Mouse (Mus musculus): ENCODE data around the gene Gxylt1.
A peak's percentile ranks its signal among the peaks of the same experiment; 100 is the strongest.
"Not testable (repeated sequence)": the region's sequence is repeated elsewhere in the genome, so short reads cannot be mapped to it uniquely, and the experiment has no call there.

The Gxylt1 gene

GRCm38 (mm10) chr15:93262274-93262673 is 12.7 kb downstream of the Gxylt1 start:
- DNase-seq: no peak

- DNase-seq: no peak
These were observed 15.0 kb downstream of the Gxylt1 start for GRCm38 (mm10) chr15:93259933-93260332.

GRCm38 (mm10) chr15:93255295-93255694 is 19.7 kb downstream of the Gxylt1 start:
- DNase-seq: peak; percentile 41

GRCm38 (mm10) chr15:93253172-93253571 is 21.8 kb downstream of the Gxylt1 start:
- DNase-seq: no peak

GRCm38 (mm10) chr15:93252396-93252795 is 22.6 kb downstream of the Gxylt1 start:
- DNase-seq: no peak

DNA sequence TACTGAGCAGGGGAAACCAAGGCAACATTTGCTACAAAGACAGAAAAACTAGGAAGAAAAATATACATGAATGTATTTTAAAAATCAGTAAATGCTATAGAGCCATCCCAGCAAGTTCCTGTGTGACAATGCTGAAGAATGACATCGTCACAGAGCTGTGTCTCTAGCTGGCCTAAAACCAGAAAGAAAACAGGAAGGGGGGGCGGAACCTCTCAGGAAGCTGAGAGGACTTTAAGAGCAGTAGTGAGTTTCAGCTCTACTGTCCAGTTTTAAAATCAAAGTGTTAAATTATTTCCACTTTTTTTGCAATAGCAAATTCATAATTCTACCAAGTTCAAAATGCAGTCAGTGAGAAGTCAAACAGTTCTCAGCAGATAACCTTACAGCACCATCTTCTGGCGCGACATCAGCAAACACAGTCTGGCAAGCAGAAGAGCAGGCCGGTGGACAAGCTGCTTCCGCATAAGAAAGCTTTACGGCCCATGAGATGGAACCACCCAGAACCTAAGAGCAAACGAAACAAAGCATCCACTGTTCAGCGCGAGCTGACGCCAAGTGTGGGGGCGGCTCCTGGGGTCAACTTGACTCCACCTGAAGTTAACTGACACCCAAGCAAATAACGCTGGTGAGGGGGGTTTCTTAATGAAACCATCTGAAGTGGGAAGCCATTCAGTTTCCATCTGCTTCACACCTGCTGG is 23.3 kb downstream of the Gxylt1 start:
- DNase-seq: peak; percentile 42

- DNase-seq: no peak
These were observed 31.8 kb downstream of the Gxylt1 start for GRCm38 (mm10) chr15:93243202-93243601.

GRCm38 (mm10) chr15:93236456-93236855 is 38.5 kb downstream of the Gxylt1 start:
- not testable (repeated sequence) for DNase-seq

- DNase-seq: no peak
These were observed 46.0 kb downstream of the Gxylt1 start for GRCm38 (mm10) chr15:93229028-93229427.

DNA sequence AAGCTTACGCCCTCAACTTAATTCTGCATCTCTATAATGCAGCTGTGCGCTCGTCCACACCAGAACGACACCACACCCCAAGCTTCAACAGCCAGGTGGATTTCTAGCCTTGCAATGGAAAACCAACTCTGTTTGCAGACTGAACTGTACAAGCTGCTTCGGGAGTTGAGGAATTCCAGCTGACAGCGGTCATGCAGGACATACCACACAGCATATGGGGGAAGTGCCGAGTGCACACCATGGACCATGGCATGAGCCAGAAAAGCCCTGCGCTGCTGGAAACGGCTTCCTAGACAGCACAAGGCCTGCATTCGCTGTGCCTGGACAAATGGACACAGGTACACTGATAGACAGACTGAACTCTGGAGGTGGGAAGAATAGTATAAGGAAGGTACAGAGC is 46.6 kb downstream of the Gxylt1 start:
- DNase-seq: no peak

GRCm38 (mm10) chr15:93227764-93228079 is 47.3 kb downstream of the Gxylt1 start:
- peak; percentile 76 for DNase-seq

DNA sequence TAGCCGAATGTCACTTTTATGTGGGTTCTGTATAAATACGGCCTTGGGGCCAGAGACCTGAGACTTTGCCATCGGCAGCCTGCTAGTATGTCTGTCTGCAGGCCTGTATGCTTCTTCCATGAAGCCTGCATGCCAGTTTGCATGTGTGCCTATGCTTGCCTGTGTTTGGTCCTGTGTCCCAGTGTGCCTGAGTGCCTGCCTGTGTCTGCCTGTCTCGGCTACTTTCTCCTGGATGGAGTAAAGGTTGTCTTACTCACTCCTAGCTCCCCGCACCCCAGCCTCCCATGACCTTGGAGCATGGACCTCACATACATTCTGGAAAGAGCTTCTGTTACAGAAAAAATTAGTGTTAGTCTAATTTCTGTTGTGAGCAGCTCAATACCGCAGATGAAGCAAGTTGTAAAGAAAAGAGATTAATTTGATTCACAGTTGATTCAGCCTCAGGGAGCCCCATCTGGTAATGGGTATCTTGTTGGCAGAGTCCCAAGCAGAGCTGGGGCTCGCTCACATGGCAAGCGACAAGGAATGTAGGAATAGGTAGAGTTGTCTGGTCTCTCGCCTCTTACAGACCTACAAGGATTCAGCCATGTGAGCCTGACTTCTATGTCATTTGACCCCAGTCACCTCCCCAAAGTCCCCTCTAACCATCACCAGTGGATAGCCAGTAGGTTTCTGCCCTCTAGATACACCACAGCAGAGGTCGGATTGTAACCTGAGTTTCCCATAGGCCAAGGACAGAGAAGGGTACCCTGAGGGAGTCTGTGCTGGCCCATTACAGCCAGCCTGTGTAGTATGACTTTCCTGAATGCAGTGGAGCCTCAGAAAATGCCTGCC is 47.8 kb downstream of the Gxylt1 start:
- no peak for DNase-seq

- DNase-seq: peak; percentile 34
These were observed 52.5 kb downstream of the Gxylt1 start for GRCm38 (mm10) chr15:93222475-93222874.

DNA sequence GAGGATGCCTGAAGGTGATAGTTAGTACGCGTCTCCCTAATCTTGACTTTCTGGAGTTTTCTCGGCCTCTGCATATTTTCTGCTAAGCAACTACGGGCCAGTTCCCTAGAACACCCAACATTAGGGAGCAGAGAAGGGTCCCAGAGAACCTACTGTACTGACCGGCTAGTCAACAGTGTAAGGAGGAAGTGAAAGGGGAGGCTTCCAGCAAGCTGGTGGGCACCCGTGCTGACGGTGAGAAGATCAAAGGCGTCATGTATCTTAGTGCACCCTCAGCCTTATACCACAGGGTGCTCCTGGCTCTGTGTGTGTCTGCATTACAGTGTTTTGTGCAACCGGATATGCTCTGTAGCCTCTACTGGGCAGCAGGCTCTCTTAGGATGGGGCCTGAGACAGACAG is 62.4 kb downstream of the Gxylt1 start:
- DNase-seq: no peak

DNA sequence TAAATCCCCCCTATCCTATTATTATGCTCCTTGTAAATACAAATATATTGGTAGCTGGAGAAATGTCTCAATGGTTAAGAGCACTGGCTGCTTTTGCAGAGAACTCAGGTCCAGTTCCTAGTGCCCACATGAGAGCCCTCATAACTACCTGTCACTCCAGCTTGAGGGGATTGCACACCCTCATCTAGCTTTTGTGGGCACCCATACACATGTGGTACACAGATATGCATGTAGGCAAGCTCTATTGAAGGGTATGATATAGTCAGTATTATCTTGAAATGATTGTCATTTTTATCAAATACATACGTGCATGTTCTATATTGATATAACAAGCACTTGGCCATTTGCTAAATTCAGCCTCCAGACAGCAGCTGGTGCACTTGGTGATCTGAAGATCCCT is 70.1 kb downstream of the Gxylt1 start:
- no peak for DNase-seq

- no peak for DNase-seq
These were observed 73.0 kb downstream of the Gxylt1 start for GRCm38 (mm10) chr15:93201956-93202355.

- DNase-seq: no peak
These were observed 83.4 kb downstream of the Gxylt1 start for GRCm38 (mm10) chr15:93191387-93192145.
